Mouse (Mus musculus) liver, embryonic 14.5 days (tissue): ENCODE measurements around the gene Slc35c1.

Experiments used
- CTCF ChIP-seq: IDR thresholded peaks from 2 replicates; pipeline ENCODE4 v1.5.1; 2016; ENCODE audit warnings: antibody characterized with exemption, low read depth, control low read depth
- EP300 ChIP-seq: IDR thresholded peaks from 2 replicates; pipeline ENCODE4 v1.6.1; 2016; ENCODE audit warnings: antibody characterized with exemption, low read depth

- no peak for TF ChIP-seq CTCF
- no peak for TF ChIP-seq EP300
Observed at GRCm38 (mm10) chr2:92408309-92409045, 51.9 kb downstream of the Slc35c1 start.
